Mouse (Mus musculus) liver, postnatal 0 days (tissue): Measurements from ENCODE around the gene Srarp.

Experiments used
- CTCF ChIP-seq: sonication (generic); IDR thresholded peaks from 2 replicates; pipeline ENCODE4 v1.5.1; 2016; ENCODE audit warnings: antibody characterized with exemption, low read depth
- EP300 ChIP-seq: IDR thresholded peaks from 2 replicates; pipeline ENCODE4 v1.6.1; 2016; ENCODE audit warnings: antibody characterized with exemption, low read depth, mild to moderate bottlenecking

DNA sequence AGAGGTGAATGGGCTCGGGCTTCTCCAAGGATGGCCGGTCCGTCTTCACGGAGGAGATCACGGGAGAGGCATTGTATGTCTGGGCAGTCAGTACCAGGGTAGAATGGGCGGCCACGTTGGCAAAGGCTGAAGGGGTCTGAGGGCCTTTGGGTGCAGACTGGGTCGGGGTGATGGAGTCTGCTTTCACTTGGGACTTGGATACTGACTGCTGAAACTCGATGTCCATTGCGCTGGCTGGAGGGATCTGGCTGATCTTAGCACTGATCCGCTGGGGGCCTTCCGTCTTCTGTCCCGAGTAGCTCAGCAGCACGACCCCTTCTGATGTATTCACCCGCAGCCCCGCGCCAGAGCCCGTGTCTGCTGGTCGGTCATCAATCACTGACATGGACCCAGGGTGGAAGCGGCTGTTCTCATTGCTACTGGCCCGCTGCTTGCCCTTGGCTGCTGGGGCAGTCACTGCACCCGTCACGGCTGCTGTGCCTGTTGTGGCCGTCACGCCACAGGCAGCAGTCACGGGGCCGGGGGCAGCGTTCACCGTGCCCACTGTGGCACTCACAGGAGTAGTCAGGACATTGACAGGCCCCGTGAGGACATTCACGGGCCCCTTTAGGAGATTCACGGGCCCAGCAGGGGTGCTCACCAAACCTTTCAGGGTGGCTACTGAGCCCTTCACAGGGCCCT is 36.9 kb upstream of the Srarp start:
- no peak for TF ChIP-seq CTCF
- TF ChIP-seq EP300: no peak
